Mouse (Mus musculus): ENCODE data around the gene Carmil3. TPM values are rescaled to one million over a fixed set of nuclear protein-coding genes. Genes with fewer than 3 reads are reported as not detected.

Carmil3 gene
- polyA plus RNA-seq, 1 experiment from 2014 or later = 21.9 TPM

DNA sequence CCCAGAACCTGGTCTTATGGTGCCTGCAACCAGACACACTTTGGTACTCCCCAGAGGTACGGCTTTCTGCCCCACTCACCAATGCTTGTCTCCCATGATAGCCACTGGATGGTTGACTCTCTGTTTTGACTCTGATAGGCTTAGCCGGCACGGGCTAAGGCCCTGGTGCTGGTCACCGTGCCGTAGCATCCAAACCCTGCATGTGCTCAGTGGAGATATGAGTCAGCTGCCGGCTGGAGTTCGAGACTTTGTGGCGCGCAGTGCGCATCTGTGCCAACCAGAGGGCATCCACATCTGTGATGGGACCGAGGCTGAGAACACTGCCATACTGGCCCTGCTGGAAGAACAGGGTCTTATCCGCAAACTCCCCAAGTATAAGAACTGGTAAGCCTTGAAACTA, 51.8 kb downstream of the Carmil3 start:
- DNase-seq (ENCODE audit: low spot score) = no peak
- H3K36me3 ChIP-seq (ENCODE audit: control insufficient read depth, insufficient read depth, low read length) = peaks cover 8% of the 10 kb centered on the region; the same call in 1 of the 2 replicates
- peaks cover 23% of the 10 kb centered on the region for H3K4me1 ChIP-seq (ENCODE audit: control insufficient read depth, insufficient read depth, low read length)
- no peak overlapping the region for H3K4me2 ChIP-seq (ENCODE audit: low read length)
- WGBS = 97% methylated on average over 12 of the region's 12 CpGs
- no peak for ATAC-seq
- no peak overlapping the region for H3K9ac ChIP-seq (ENCODE audit: low read length)
- no peaks in the 10 kb centered on the region for H3K9me3 ChIP-seq (replicated peaks; ENCODE audit: control insufficient read depth, low read length)
- H3K27ac ChIP-seq (ENCODE audit: low read depth, low read length) = no peak overlapping the region
- no peaks in the 10 kb centered on the region for H3K27me3 ChIP-seq (replicated peaks; ENCODE audit: control insufficient read depth, insufficient read depth, low read length)
- H3K4me3 ChIP-seq (ENCODE audit: low read depth, low read length) = no peak overlapping the region

DNA sequence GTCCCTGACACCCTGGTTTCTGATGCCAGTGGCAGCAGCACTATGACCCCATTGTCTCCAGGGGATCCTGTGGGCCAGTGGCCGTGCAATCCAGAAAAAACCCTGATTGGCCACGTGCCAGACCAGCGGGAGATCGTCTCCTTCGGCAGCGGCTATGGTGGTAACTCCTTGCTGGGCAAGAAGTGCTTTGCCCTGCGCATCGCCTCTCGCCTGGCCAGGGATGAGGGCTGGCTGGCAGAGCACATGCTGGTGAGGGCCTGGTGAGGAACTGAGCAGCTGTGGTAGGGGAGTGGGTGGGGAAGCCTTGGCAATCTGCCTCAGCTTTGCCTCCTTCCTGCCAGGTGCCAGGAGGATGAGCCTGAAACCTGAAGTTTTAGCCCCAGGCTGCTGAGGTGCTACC, 53.9 kb downstream of the Carmil3 start:
- Histone ChIP-seq H3K9me3 (replicated peaks; ENCODE audit: control insufficient read depth, low read length) (no peaks in the 10 kb centered on the region), H3K27me3 (replicated peaks; ENCODE audit: control insufficient read depth, insufficient read depth, low read length) (no peaks in the 10 kb centered on the region), H3K4me1 (ENCODE audit: control insufficient read depth, insufficient read depth, low read length) (peaks cover 23% of the 10 kb centered on the region), H3K27ac (ENCODE audit: low read depth, low read length) (peak overlapping the region; percentile 44; the same call in 1 of the 2 replicates), H3K9ac (ENCODE audit: low read length) (peak overlapping the region; percentile 17; the same call in 1 of the 2 replicates), H3K4me3 (ENCODE audit: low read depth, low read length) (no peak overlapping the region), H3K36me3 (ENCODE audit: control insufficient read depth, insufficient read depth, low read length) (peaks cover 26% of the 10 kb centered on the region), H3K4me2 (ENCODE audit: low read length) (no peak overlapping the region)
- 48% methylated on average over 9 of the region's 9 CpGs for WGBS
- DNase-seq (ENCODE audit: low spot score) (peak; percentile 34), ATAC-seq (no peak)

DNA sequence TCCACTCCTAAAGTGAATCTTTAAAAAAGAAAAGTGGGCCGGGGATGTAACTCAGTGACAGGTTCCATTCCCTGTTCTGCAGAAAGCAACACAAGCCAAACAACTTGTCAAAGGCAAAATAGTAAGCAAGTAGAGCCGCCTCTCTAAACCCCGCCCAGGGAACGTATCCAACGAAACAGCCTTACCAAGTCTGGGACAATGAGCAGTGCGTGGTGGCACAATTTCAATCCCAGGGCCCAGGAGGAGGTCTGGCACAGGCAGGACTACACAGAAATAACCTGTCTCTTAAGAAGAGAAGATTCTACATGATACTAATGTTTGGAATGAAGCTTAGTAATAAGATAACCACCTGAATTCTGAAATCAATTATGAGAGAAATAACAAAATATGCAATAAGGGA, 59.7 kb downstream of the Carmil3 start:
- peaks cover 21% of the 10 kb centered on the region for H3K36me3 ChIP-seq (ENCODE audit: control insufficient read depth, insufficient read depth, low read length)
- H3K27ac ChIP-seq (ENCODE audit: low read depth, low read length) = no peak overlapping the region
- no peak overlapping the region for H3K4me3 ChIP-seq (ENCODE audit: low read depth, low read length)
- no peaks in the 10 kb centered on the region for H3K27me3 ChIP-seq (replicated peaks; ENCODE audit: control insufficient read depth, insufficient read depth, low read length)
- no peak for ATAC-seq
- H3K4me1 ChIP-seq (ENCODE audit: control insufficient read depth, insufficient read depth, low read length) = no peaks in the 10 kb centered on the region
- 78% methylated on average over 6 of the region's 6 CpGs for WGBS
- no peak overlapping the region for H3K9ac ChIP-seq (ENCODE audit: low read length)
- H3K4me2 ChIP-seq (ENCODE audit: low read length) = no peak overlapping the region
- no peak for DNase-seq (ENCODE audit: low spot score)
- H3K9me3 ChIP-seq (replicated peaks; ENCODE audit: control insufficient read depth, low read length) = no peaks in the 10 kb centered on the region

DNA sequence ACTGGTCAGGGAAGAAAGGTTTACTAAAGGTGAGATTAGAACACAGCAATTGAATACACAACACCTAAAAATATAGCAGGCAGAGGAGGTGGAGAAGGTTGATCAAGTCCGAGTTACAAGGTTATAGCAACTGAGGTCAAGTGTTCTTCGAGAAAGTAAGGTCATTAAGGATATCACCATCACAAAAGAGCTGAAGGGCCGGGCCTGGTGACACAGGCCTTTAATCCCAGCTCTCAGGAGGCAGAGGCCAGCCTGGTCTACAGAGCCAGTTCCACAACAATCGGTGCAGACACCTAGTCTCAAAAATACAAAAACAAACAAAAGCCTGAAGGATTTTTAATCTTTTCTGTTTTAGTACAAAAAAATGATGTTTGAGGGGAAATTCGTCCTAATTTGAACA, 60.9 kb downstream of the Carmil3 start:
- Histone ChIP-seq H3K27ac (ENCODE audit: low read depth, low read length) (no peak overlapping the region), H3K4me3 (ENCODE audit: low read depth, low read length) (no peak overlapping the region), H3K9ac (ENCODE audit: low read length) (no peak overlapping the region), H3K9me3 (replicated peaks; ENCODE audit: control insufficient read depth, low read length) (no peaks in the 10 kb centered on the region), H3K36me3 (ENCODE audit: control insufficient read depth, insufficient read depth, low read length) (peaks cover 20% of the 10 kb centered on the region), H3K4me2 (ENCODE audit: low read length) (no peak overlapping the region), H3K27me3 (replicated peaks; ENCODE audit: control insufficient read depth, insufficient read depth, low read length) (no peaks in the 10 kb centered on the region), H3K4me1 (ENCODE audit: control insufficient read depth, insufficient read depth, low read length) (no peaks in the 10 kb centered on the region)
- whole genome bisulfite sequencing = 70% methylated on average over 5 of the region's 5 CpGs
- no peak for DNase-seq (ENCODE audit: low spot score)
- ATAC-seq = no peak

DNA sequence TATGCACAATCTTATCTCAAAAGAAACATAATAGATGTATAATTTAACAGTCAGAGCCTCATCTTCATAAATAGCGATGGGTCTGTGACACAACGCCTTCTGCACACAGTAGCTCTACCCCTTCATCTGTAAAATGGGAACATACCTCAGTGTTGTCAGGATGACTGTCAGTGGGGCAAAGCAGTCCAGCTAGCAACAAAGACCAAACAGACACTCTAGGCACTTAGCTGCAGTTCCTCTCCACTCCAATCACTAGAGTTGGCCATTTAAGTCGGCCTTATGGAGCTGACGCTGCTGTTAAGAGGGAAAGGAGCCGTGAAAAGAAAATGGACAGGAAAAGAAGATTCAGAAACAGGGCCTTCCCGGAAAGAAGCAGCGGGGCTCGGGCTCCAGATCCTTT, 61.3 kb downstream of the Carmil3 start:
- ATAC-seq (no peak), DNase-seq (ENCODE audit: low spot score) (no peak)
- Histone ChIP-seq H3K36me3 (ENCODE audit: control insufficient read depth, insufficient read depth, low read length) (peaks cover 20% of the 10 kb centered on the region), H3K9ac (ENCODE audit: low read length) (no peak overlapping the region), H3K27ac (ENCODE audit: low read depth, low read length) (no peak overlapping the region), H3K4me3 (ENCODE audit: low read depth, low read length) (no peak overlapping the region), H3K4me2 (ENCODE audit: low read length) (no peak overlapping the region), H3K9me3 (replicated peaks; ENCODE audit: control insufficient read depth, low read length) (no peaks in the 10 kb centered on the region), H3K27me3 (replicated peaks; ENCODE audit: control insufficient read depth, insufficient read depth, low read length) (no peaks in the 10 kb centered on the region), H3K4me1 (ENCODE audit: control insufficient read depth, insufficient read depth, low read length) (no peaks in the 10 kb centered on the region)
- WGBS = 94% methylated on average over 8 of the region's 8 CpGs

DNA sequence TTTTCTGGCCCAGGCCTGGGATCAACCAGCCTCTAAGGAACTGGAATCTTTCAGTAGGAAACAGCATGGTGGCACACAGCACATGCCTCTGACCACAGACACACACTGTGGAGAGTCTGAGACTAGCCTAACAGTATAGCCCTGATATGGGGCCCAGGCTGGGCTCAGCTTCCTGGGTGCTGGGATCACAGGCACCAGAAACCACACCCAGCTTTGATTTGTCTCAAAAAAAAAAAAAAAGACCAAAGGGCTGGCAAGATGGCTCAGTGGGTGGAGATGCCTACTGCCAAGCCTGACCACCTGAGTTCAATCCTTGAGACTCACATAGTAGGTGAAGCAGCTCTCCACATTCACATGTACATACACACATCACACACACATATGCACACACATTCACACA, 64.2 kb downstream of the Carmil3 start:
- no peaks in the 10 kb centered on the region for H3K27me3 ChIP-seq (replicated peaks; ENCODE audit: control insufficient read depth, insufficient read depth, low read length)

DNA sequence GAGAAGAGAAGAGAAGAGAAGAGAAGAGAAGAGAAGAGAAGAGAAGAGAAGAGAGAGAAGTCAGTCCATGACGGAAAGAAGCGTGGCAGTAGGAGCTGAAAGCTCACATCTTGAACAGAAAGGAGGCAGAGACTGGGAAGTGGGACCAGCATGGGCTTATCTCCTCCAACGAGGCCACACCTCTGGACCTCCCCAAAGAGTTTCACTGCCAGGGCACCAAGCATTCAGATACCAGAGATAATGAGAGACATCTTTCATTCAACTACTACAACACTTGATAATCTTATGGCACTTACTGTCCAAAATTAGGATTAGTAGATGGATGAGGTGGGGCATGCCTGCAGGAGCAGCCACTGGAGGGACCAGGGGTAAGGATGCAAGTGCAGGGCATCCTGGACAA, 65.3 kb downstream of the Carmil3 start:
- no peak overlapping the region for H3K4me2 ChIP-seq (ENCODE audit: low read length)
- no peak for ATAC-seq
- no peaks in the 10 kb centered on the region for H3K36me3 ChIP-seq (ENCODE audit: control insufficient read depth, insufficient read depth, low read length)
- H3K9me3 ChIP-seq (replicated peaks; ENCODE audit: control insufficient read depth, low read length) = no peaks in the 10 kb centered on the region
- H3K4me3 ChIP-seq (ENCODE audit: low read depth, low read length) = no peak overlapping the region
- DNase-seq (ENCODE audit: low spot score) = no peak
- 80% methylated on average over 3 of the region's 3 CpGs for WGBS
- H3K9ac ChIP-seq (ENCODE audit: low read length) = no peak overlapping the region
- H3K4me1 ChIP-seq (ENCODE audit: control insufficient read depth, insufficient read depth, low read length) = no peaks in the 10 kb centered on the region
- no peaks in the 10 kb centered on the region for H3K27me3 ChIP-seq (replicated peaks; ENCODE audit: control insufficient read depth, insufficient read depth, low read length)
- no peak overlapping the region for H3K27ac ChIP-seq (ENCODE audit: low read depth, low read length)

More for the DNA sequence above, 64.2 kb downstream of the Carmil3 start:
- no peaks in the 10 kb centered on the region for H3K9me3 ChIP-seq (replicated peaks; ENCODE audit: control insufficient read depth, low read length)
- no peak overlapping the region for H3K9ac ChIP-seq (ENCODE audit: low read length)
- ATAC-seq (no peak), DNase-seq (ENCODE audit: low spot score) (no peak)
- no peak overlapping the region for H3K4me2 ChIP-seq (ENCODE audit: low read length)
- no peak overlapping the region for H3K27ac ChIP-seq (ENCODE audit: low read depth, low read length)
- no peak overlapping the region for H3K4me3 ChIP-seq (ENCODE audit: low read depth, low read length)
- no peaks in the 10 kb centered on the region; the same call in 1 of the 2 replicates for H3K36me3 ChIP-seq (ENCODE audit: control insufficient read depth, insufficient read depth, low read length)
- no peaks in the 10 kb centered on the region for H3K4me1 ChIP-seq (ENCODE audit: control insufficient read depth, insufficient read depth, low read length)

DNA sequence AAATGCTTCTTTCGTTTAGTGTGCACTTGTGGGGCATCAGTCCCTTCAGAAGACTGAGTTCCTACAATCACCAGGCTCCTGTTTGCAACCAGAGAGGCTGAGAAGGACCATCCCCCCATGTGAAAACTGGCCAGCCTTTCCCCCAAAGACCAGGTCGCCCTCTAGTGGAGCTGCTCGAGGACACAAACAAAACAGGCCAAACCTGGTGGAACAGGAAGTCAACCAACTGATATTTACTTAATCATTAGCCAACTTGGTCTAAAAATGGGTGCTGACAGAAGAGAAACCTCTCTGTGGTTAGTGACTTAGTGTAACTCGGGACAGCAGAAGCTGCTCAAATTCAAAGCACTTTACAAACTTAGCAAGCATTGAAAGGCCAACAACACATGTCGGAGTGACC, 66.6 kb downstream of the Carmil3 start:
- Histone ChIP-seq H3K27ac (ENCODE audit: low read depth, low read length) (no peak overlapping the region), H3K9me3 (replicated peaks; ENCODE audit: control insufficient read depth, low read length) (no peaks in the 10 kb centered on the region), H3K9ac (ENCODE audit: low read length) (no peak overlapping the region), H3K36me3 (ENCODE audit: control insufficient read depth, insufficient read depth, low read length) (no peaks in the 10 kb centered on the region), H3K4me1 (ENCODE audit: control insufficient read depth, insufficient read depth, low read length) (peaks cover 6% of the 10 kb centered on the region; the same call in 1 of the 2 replicates), H3K4me2 (ENCODE audit: low read length) (no peak overlapping the region), H3K4me3 (ENCODE audit: low read depth, low read length) (no peak overlapping the region), H3K27me3 (replicated peaks; ENCODE audit: control insufficient read depth, insufficient read depth, low read length) (no peaks in the 10 kb centered on the region)
- WGBS = 29% methylated on average over 5 of the region's 5 CpGs
- ATAC-seq (no peak), DNase-seq (ENCODE audit: low spot score) (peak; percentile 74)

DNA sequence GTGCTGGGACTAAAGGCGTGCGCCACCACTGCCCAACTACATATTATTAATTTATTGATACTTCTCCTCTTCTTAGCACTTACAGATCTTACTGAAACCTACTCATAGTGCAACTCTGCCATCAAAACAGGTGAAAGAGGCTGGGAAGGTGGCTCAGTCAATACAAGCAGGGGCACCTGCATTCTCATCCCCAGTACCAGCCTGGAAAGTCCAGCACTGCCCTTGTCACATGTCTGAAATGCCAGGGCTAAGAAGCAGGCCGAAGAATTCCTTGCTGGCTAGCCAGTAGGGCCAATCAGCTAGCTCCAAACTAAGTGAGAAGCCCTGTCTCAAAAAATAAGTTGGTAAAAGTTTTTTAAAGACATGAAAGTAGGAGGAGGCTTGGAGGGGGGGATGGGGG, 67.1 kb downstream of the Carmil3 start:
- H3K9me3 ChIP-seq (replicated peaks; ENCODE audit: control insufficient read depth, low read length) = no peaks in the 10 kb centered on the region
- no peak overlapping the region for H3K4me3 ChIP-seq (ENCODE audit: low read depth, low read length)
- H3K9ac ChIP-seq (ENCODE audit: low read length) = no peak overlapping the region
- ATAC-seq (no peak), DNase-seq (ENCODE audit: low spot score) (no peak)
- no peaks in the 10 kb centered on the region for H3K36me3 ChIP-seq (ENCODE audit: control insufficient read depth, insufficient read depth, low read length)
- no peak overlapping the region for H3K4me2 ChIP-seq (ENCODE audit: low read length)
- no peak overlapping the region for H3K27ac ChIP-seq (ENCODE audit: low read depth, low read length)
- peaks cover 6% of the 10 kb centered on the region; the same call in 1 of the 2 replicates for H3K4me1 ChIP-seq (ENCODE audit: control insufficient read depth, insufficient read depth, low read length)
- 89% methylated on average over 3 of the region's 3 CpGs for WGBS
- H3K27me3 ChIP-seq (replicated peaks; ENCODE audit: control insufficient read depth, insufficient read depth, low read length) = no peaks in the 10 kb centered on the region

All from forebrain, embryonic 14.5 days (tissue).